In the genomic region with DNA sequence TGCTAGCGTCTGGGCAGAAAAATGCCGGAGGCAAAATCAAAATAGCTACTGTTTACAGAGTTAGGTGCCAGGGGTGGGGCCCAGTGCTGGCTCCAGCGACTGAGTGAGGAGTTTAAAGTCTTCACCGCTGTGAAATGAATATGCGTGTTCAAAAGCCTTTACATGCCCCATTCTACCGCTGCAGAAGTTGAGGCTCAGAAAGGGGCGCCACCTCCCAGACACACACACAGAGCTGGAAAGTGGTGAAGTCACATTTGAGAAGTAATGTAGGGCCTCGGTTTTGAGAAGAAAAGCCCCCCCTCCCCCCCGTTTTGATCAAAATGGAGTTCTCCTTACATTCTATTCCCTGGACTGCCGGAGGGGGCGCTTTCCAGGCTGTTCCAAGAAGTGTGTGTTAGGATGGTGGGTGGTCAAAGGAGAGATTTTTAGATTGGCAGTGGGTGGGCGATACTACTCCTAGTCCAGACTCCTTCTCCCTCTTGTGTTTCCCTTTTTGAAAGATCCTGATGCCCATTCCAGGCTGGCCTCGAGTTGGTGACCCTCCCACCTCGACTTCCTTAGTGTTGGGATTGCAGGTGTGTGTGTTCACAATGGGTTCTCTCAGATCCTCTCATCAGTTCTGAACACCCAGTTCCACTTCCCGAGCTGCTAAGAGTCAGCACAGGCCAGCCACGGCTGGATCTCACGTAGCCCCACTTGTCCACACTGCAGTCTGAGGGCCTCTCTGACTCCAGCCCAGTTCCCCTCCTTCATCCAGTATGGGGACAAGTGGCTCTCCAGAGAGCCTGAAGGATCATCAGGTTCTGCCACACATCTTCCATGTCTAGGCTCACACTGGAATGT, we compare ENCODE assay signal across 7 mouse cellular contexts.
A peak's percentile ranks its signal among the peaks of the same experiment; 100 is the strongest.
DNase-seq lines count a peak whose midpoint lies in the region; ATAC-seq and TF ChIP-seq lines count a peak whose summit lies in the region.

No protein-coding gene starts in this region.

- no peak overlapping the region for H3K4me3 ChIP-seq in thymus, adult 2 months (ENCODE audit: control insufficient read depth, insufficient read depth, low read length)
- no peak overlapping the region for H3K4me3 ChIP-seq in hindbrain, embryonic 15.5 days
- H3K4me3 ChIP-seq in lung, embryonic 16.5 days (ENCODE audit: low read length) = peak overlapping the region; percentile 8; the same call in 1 of the 2 replicates

- no peak for TF ChIP-seq CTCF in thymus, adult 2 months (IDR thresholded peaks at IDR 0.05; ENCODE audit: borderline replicate concordance, control insufficient read depth, extremely low read depth, insufficient read depth, low read length, poor library complexity)

- no peak for ATAC-seq in hindbrain, embryonic 15.5 days (ENCODE audit: low FRiP score, low read depth)
- peak; percentile 80 for ATAC-seq in lung, embryonic 16.5 days (ENCODE audit: low read depth)
- no peak for ATAC-seq in monocyte, adult 5-6 weeks (replicated peaks; ENCODE audit: insufficient number of reproducible peaks, low FRiP score, low TSS enrichment, poor library complexity, severe bottlenecking)

- H3K9ac ChIP-seq in hindbrain, embryonic 15.5 days = no peak overlapping the region
- peak overlapping the region; percentile 54 for H3K9ac ChIP-seq in lung, embryonic 16.5 days (ENCODE audit: low read length)

- H3K27ac ChIP-seq in thymus, adult 2 months (ENCODE audit: control insufficient read depth, insufficient read depth, low read length) = no peak overlapping the region
- H3K27ac ChIP-seq in hindbrain, embryonic 15.5 days (replicated peaks) = no peak overlapping the region
- H3K27ac ChIP-seq in lung, embryonic 16.5 days (ENCODE audit: low read length) = peak overlapping the region; percentile 85

- DNase-seq in thymus, postnatal 4 days = peak; percentile 56
- no peak for DNase-seq in thymus, adult 2 months
- DNase-seq in left cerebral cortex, adult 18-20 months (ENCODE audit: low spot score in 2 of 2) = no peak
- DNase-seq in thymus, postnatal 10 days (ENCODE audit: low spot score in 2 of 2) = no peak

- 39% methylated on average over 17 of the region's 17 CpGs for WGBS in thymus, adult 2 months
- 22% methylated on average over 17 of the region's 17 CpGs for WGBS in hindbrain, embryonic 15.5 days
- WGBS in lung, embryonic 16.5 days = 21% methylated on average over 17 of the region's 17 CpGs

- TF ChIP-seq POLR2A in thymus, adult 2 months (IDR thresholded peaks at IDR 0.05; ENCODE audit: control insufficient read depth, extremely low read depth, insufficient read depth, low read length, poor library complexity) = no peak

- no peaks in the 10 kb centered on the region for H3K9me3 ChIP-seq in hindbrain, embryonic 15.5 days
- H3K9me3 ChIP-seq in lung, embryonic 16.5 days (ENCODE audit: control insufficient read depth, low read length) = peaks cover under 1% of the 10 kb centered on the region; the same call in 1 of the 2 replicates

- H3K27me3 ChIP-seq in thymus, adult 2 months (ENCODE audit: control insufficient read depth, insufficient read depth, low read length) = peaks cover 16% of the 10 kb centered on the region
- H3K27me3 ChIP-seq in hindbrain, embryonic 15.5 days = peaks cover 23% of the 10 kb centered on the region
- peaks cover 29% of the 10 kb centered on the region for H3K27me3 ChIP-seq in lung, embryonic 16.5 days (ENCODE audit: control insufficient read depth, insufficient read depth, low read depth, low read length)

- H3K4me1 ChIP-seq in thymus, adult 2 months (replicated peaks; ENCODE audit: control insufficient read depth, insufficient read depth, low read length) = peaks cover 34% of the 10 kb centered on the region
- H3K4me1 ChIP-seq in hindbrain, embryonic 15.5 days (replicated peaks) = peaks cover 71% of the 10 kb centered on the region
- H3K4me1 ChIP-seq in lung, embryonic 16.5 days (replicated peaks; ENCODE audit: control insufficient read depth, insufficient read depth, low read length) = peaks cover 26% of the 10 kb centered on the region

- peak overlapping the region; percentile 34 for H3K4me2 ChIP-seq in hindbrain, embryonic 15.5 days
- peak overlapping the region; percentile 44 for H3K4me2 ChIP-seq in lung, embryonic 16.5 days (ENCODE audit: low read depth, low read length)

- no peaks in the 10 kb centered on the region for H3K36me3 ChIP-seq in thymus, adult 2 months (ENCODE audit: control insufficient read depth, insufficient read depth, low read length)
- H3K36me3 ChIP-seq in hindbrain, embryonic 15.5 days = no peaks in the 10 kb centered on the region
- no peaks in the 10 kb centered on the region for H3K36me3 ChIP-seq in lung, embryonic 16.5 days (ENCODE audit: control insufficient read depth, insufficient read depth, low read length)
